Mouse (Mus musculus) skeletal muscle tissue, adult 2 months (tissue): ENCODE results near the gene 1700021F05Rik.

Experiments
- DNase-seq: peaks from one replicate; pipeline ENCODE4 v3.0.0-alpha.2; 2012; ENCODE audit warnings: low read depth, low spot score

The 1700021F05Rik gene

GRCm38 (mm10) chr10:43540442-43541152, at the start of gene 1700021F05Rik:
Gene 1700021F05Rik, minus strand, starts transcription at chr10:43540994.
- DNase-seq: peak; percentile 95

GRCm38 (mm10) chr10:43588470-43589177, 47.8 kb upstream of the 1700021F05Rik start:
- no peak for DNase-seq

- DNase-seq: no peak
These were observed 43.7 kb upstream of the 1700021F05Rik start for GRCm38 (mm10) chr10:43584538-43584937.

GRCm38 (mm10) chr10:43581260-43581659, 40.5 kb upstream of the 1700021F05Rik start:
- no peak for DNase-seq

GRCm38 (mm10) chr10:43580649-43581078, 39.9 kb upstream of the 1700021F05Rik start:
- DNase-seq: no peak

GRCm38 (mm10) chr10:43579381-43580261, 38.8 kb upstream of the 1700021F05Rik start:
- peak; percentile 38 for DNase-seq

- peak; percentile 56 for DNase-seq
These were observed 38.1 kb upstream of the 1700021F05Rik start for GRCm38 (mm10) chr10:43578754-43579380.

GRCm38 (mm10) chr10:43578366-43578753, 37.6 kb upstream of the 1700021F05Rik start:
- peak; percentile 47 for DNase-seq

GRCm38 (mm10) chr10:43577997-43578331, 37.2 kb upstream of the 1700021F05Rik start, which contains the start of gene Cd24a:
Gene Cd24a, plus strand, starts transcription at chr10:43578284.
- no peak for DNase-seq

- DNase-seq: no peak
These were observed 36.7 kb upstream of the 1700021F05Rik start for GRCm38 (mm10) chr10:43577299-43577996.

GRCm38 (mm10) chr10:43574956-43575355, 34.2 kb upstream of the 1700021F05Rik start:
- peak; percentile 81 for DNase-seq

- DNase-seq: peak; percentile 50
These were observed 33.6 kb upstream of the 1700021F05Rik start for GRCm38 (mm10) chr10:43574352-43574751.

GRCm38 (mm10) chr10:43561311-43561710, 20.5 kb upstream of the 1700021F05Rik start:
- no peak for DNase-seq

- DNase-seq: no peak
These were observed 20.0 kb upstream of the 1700021F05Rik start for GRCm38 (mm10) chr10:43560765-43561164.

GRCm38 (mm10) chr10:43559313-43559712, 18.5 kb upstream of the 1700021F05Rik start:
- DNase-seq: no peak

GRCm38 (mm10) chr10:43557630-43558165, 16.9 kb upstream of the 1700021F05Rik start:
- no peak for DNase-seq

- no peak for DNase-seq
These were observed 10.6 kb upstream of the 1700021F05Rik start for GRCm38 (mm10) chr10:43551388-43551787.

- no peak for DNase-seq
These were observed 10.1 kb upstream of the 1700021F05Rik start for GRCm38 (mm10) chr10:43550923-43551322.

- DNase-seq: no peak
These were observed 8.6 kb upstream of the 1700021F05Rik start for GRCm38 (mm10) chr10:43549411-43549810.

GRCm38 (mm10) chr10:43541153-43541544, 355 bp upstream of the 1700021F05Rik start:
- DNase-seq: no peak
